Mouse (Mus musculus) stomach, postnatal 0 days (tissue): ENCODE measurements at regions not wholly inside any gene's neighbourhood (a gene's known extent, or its start where the extent isn't known, plus 50 kb on each side); places are given as distances from the start of the nearest gene placed in this dataset.

Experiments
- ATAC-seq: fragments of 200-750 bp; cut with Nextera tagmentation; 2 replicates; pipeline ENCODE4 v1.8.0; 2017; ENCODE audit not compliant: low FRiP score, low TSS enrichment
- DNase-seq: peaks from one replicate; pipeline ENCODE4 v3.0.0-alpha.2; 2016; ENCODE audit warnings: low spot score
- H3K27ac ChIP-seq: fragments of 300-500 bp; sonication (generic); replicated peaks from 2 replicates; pipeline ENCODE4 v1.5.1; 2014; ENCODE audit warnings: mild to moderate bottlenecking, control low read depth
- H3K27me3 ChIP-seq: fragments of 300-500 bp; sonication (generic); 2 replicates; pipeline ENCODE4 v1.6.1; 2014; ENCODE audit warnings: low read length; ENCODE audit not compliant: control insufficient read depth, insufficient read depth
- H3K36me3 ChIP-seq: fragments of 300-500 bp; sonication (generic); 2 replicates; pipeline ENCODE4 v1.6.1; 2014; ENCODE audit warnings: low read length, mixed read lengths; ENCODE audit not compliant: control insufficient read depth, insufficient read depth
- H3K4me1 ChIP-seq: fragments of 300-500 bp; sonication (generic); replicated peaks from 2 replicates; pipeline ENCODE4 v1.6.1; 2014; ENCODE audit warnings: antibody characterized with exemption; ENCODE audit not compliant: control insufficient read depth, insufficient read depth
- H3K4me2 ChIP-seq: fragments of 300-500 bp; sonication (generic); replicated peaks from 2 replicates; pipeline ENCODE4 v1.6.1; 2014; ENCODE audit warnings: low read depth, mild to moderate bottlenecking, control low read depth, moderate library complexity
- H3K4me3 ChIP-seq: fragments of 300-500 bp; sonication (generic); 2 replicates; pipeline ENCODE4 v1.5.1; 2014; ENCODE audit warnings: low read depth, low read length, control low read depth
- H3K9ac ChIP-seq: fragments of 300-500 bp; sonication (generic); 2 replicates; pipeline ENCODE4 v1.6.1; 2014; ENCODE audit warnings: mild to moderate bottlenecking, low read length, control low read depth, mixed read lengths
- H3K9me3 ChIP-seq: fragments of 300-500 bp; sonication (generic); 2 replicates; pipeline ENCODE4 v1.6.1; 2016; ENCODE audit warnings: low read length; ENCODE audit not compliant: control insufficient read depth
- CTCF ChIP-seq: IDR thresholded peaks from 2 replicates; pipeline ENCODE4 v1.5.1; 2016; ENCODE audit warnings: antibody characterized with exemption, low read depth, mild to moderate bottlenecking, moderate library complexity
- EP300 ChIP-seq: optimal IDR thresholded peaks from 2 replicates; pipeline ENCODE3; 2016; ENCODE audit warnings: antibody characterized with exemption
- WGBS: fragments of 180-500 bp; shearing (Covaris S2); extraction: QIAGEN DNeasy Blood & Tissue Kit; methylation state at CpG from one replicate; pipeline ENCODE4 v1.1.7; 2014; 5-methylcytosine and 5-hydroxymethylcytosine counted together

DNA sequence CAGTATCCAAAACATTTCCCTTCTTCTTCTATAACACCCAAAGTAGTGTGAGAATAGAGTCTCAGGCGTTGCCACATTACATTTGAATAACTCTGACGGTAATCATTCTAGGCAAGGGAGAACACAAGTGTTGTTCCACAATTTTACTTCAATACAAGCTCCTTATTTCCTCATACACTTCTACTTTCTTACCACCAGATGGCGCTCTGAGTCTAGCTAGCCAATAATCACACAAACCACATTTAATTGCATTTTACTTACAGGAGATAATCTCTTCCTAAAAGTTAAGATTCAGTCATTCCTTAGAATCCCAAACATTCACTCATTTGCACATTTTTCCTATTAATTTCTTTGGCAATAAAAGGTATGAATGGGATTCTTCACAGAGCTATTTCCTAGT is 90.1 kb upstream of the Robo1 start:
- Histone ChIP-seq H3K4me3 (no peak overlapping the region), H3K4me1 (no peaks in the 10 kb centered on the region), H3K27me3 (no peaks in the 10 kb centered on the region), H3K9ac (no peak overlapping the region), H3K9me3 (no peaks in the 10 kb centered on the region), H3K27ac (no peak overlapping the region), H3K4me2 (no peak overlapping the region), H3K36me3 (no peaks in the 10 kb centered on the region)
- ATAC-seq (no peak), DNase-seq (no peak)
- TF ChIP-seq EP300 (no peak), CTCF (peak; percentile 96)
- 0% methylated on average over 3 of the region's 3 CpGs for WGBS

DNA sequence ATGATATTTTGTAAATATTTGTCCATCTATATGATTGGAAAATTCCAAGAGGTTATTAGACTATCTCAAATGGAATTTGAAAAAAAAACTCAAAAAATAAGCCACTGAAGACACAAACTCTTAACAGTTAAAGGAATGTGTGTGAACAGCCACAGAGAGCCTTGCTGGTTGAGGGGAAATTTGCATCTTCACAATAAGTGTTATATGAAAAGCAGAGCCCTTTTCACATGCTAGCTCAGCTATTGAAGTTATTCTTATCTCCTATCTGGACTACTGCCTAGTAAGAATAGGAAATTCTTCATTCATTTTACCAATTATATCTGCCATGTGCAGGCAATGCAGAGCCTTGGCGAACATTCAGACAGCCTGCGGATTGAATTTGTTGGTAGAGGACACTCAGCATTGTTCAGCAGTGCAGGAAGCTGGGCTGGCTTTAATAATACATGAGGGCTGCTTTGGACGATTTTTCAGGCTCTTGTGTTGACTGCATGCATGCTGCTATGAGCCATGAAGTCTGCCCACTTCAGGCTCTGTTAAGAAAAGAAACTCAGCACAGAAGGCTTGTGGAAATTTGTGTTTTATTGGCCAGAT is 86.1 kb upstream of the Robo1 start:
- no peaks in the 10 kb centered on the region for H3K4me1 ChIP-seq
- no peak overlapping the region for H3K4me3 ChIP-seq
- H3K27me3 ChIP-seq: no peaks in the 10 kb centered on the region
- no peak overlapping the region for H3K9ac ChIP-seq
- WGBS: 37% methylated on average over 3 of the region's 3 CpGs
- no peak overlapping the region for H3K4me2 ChIP-seq
- ATAC-seq (no peak), DNase-seq (no peak)
- H3K36me3 ChIP-seq: no peaks in the 10 kb centered on the region
- H3K27ac ChIP-seq: no peak overlapping the region
- TF ChIP-seq CTCF (no peak), EP300 (no peak)
- no peaks in the 10 kb centered on the region for H3K9me3 ChIP-seq

DNA sequence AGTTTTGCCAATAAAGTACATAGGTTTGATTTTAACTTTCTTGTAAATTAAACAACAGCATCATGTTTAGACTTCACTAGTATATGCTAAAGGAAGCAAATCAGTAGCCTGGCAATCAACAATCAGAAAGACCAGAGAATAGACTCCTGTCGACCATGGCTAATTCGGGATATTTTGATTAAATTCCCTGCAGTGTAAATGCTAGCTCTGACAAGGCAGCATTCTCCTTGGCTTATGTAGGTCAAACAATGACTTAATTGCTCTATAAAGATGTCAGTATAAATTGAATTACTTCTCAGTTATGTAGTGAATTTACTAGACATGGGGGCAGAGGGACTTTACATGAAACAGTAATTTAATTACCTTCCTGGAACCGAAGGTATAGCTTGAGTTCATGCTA is 84.2 kb upstream of the Robo1 start:
- H3K4me2 ChIP-seq: no peak overlapping the region
- TF ChIP-seq CTCF (no peak), EP300 (no peak)
- ATAC-seq: no peak
- no peaks in the 10 kb centered on the region for H3K27me3 ChIP-seq
- no peak overlapping the region for H3K9ac ChIP-seq
- no peak overlapping the region for H3K4me3 ChIP-seq
- no peaks in the 10 kb centered on the region for H3K9me3 ChIP-seq
- no peaks in the 10 kb centered on the region for H3K4me1 ChIP-seq
- no peak overlapping the region for H3K27ac ChIP-seq
- H3K36me3 ChIP-seq: no peaks in the 10 kb centered on the region
- 63% methylated on average over 3 of the region's 3 CpGs for WGBS
- no peak for DNase-seq

DNA sequence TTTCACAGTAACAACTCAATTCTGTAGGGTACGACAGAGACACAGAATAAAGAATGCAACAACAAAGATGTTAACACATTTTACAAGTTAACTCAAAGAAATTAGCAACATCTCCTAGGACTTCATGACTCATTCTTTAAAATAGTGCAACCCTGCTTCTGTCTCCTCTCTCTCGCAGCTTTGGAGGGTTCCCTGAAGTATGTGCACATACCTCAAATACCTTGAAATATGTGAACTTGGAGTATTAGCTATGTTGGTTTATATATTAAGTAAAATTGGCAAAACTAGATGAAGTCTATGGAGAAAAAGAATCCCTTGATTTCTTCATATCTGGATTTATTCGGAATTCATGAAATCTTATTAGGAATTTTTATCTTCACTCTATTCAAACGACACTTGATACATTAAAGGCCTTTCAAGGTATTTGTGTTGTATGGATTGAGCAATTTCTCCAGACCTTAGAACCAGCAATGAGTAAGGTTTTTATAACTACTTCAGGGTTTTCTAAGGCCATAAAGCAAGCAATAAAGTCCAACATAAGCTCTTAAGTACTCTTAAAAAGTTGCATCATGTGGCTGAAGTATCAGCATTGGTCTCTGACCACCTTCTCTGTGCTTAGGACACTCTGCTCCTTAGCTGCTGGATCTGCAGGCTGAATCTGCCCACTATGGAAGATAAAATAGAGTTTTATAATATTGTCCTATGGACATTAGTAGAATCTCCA is 82.8 kb upstream of the Robo1 start:
- Histone ChIP-seq H3K27ac (no peak overlapping the region), H3K27me3 (no peaks in the 10 kb centered on the region), H3K9me3 (no peaks in the 10 kb centered on the region), H3K4me1 (no peaks in the 10 kb centered on the region), H3K4me2 (no peak overlapping the region), H3K9ac (no peak overlapping the region), H3K36me3 (no peaks in the 10 kb centered on the region), H3K4me3 (no peak overlapping the region)
- DNase-seq (no peak), ATAC-seq (no peak)
- TF ChIP-seq EP300 (no peak), CTCF (no peak)
- WGBS: 77% methylated on average over 4 of the region's 4 CpGs

DNA sequence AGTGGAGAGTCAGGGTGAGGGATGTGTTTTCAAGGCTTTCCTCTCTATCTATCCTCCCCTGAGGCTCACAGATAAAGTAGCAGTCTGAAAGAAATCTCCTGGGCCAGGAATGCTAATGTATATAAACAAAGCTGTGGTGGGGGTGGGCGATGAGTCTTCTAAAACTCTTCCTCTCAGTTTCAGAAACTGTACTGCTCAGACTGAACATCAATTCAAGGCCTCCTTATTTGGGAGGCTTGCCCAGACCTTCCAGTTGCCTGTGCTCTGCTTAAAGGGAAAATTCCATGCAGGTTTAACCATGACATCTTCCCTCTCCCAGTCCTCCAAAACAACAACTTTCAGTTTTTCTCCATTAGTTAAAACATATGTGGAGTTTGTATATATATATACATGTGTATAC is 73.7 kb upstream of the Robo1 start:
- Histone ChIP-seq H3K36me3 (no peaks in the 10 kb centered on the region), H3K9ac (no peak overlapping the region), H3K27me3 (no peaks in the 10 kb centered on the region), H3K9me3 (no peaks in the 10 kb centered on the region), H3K27ac (no peak overlapping the region), H3K4me1 (no peaks in the 10 kb centered on the region), H3K4me2 (no peak overlapping the region), H3K4me3 (no peak overlapping the region)
- DNase-seq: no peak
- TF ChIP-seq EP300: no peak
- TF ChIP-seq CTCF: no peak
- no peak for ATAC-seq
- WGBS: 40% methylated on average over 1 of the region's 1 CpGs

DNA sequence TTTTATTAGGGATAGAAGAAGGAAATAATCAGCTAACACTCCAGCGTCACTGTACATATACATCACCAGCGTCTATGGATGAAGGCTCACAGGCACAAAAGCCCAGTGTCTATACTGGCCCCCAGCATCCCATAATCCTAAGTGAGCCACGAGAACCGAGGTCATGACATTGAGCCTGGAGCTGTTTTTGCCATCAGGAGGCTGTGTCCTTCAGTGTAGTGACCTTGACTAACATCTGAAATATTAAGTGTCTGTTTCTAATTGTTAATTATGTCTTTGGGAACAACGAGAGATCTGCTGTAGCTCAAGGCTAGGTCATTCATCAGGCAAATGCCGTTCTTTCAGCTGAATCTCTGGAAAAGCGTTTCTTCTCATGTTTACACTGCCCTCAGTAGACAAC is 68.5 kb upstream of the Robo1 start:
- 61% methylated on average over 7 of the region's 7 CpGs for WGBS
- no peak overlapping the region for H3K9ac ChIP-seq
- TF ChIP-seq CTCF: no peak
- TF ChIP-seq EP300: no peak
- H3K4me3 ChIP-seq: no peak overlapping the region
- DNase-seq: no peak
- H3K4me1 ChIP-seq: no peaks in the 10 kb centered on the region
- no peak overlapping the region for H3K4me2 ChIP-seq
- H3K36me3 ChIP-seq: no peaks in the 10 kb centered on the region
- H3K27me3 ChIP-seq: no peaks in the 10 kb centered on the region
- H3K9me3 ChIP-seq: no peaks in the 10 kb centered on the region
- no peak for ATAC-seq
- H3K27ac ChIP-seq: no peak overlapping the region
